Mouse (Mus musculus) intestine, embryonic 16.5 days (tissue): ENCODE measurements around the gene Hivep3. TPM values are rescaled to one million over a fixed set of nuclear protein-coding genes. Genes with fewer than 3 reads are reported as not detected.

ENCODE experiments used
- ATAC-seq: fragments of 200-750 bp; cut with Nextera tagmentation; 2 replicates; pipeline ENCODE4 v1.8.0; 2017; ENCODE audit warnings: moderate TSS enrichment, moderate library complexity
- H3K27ac ChIP-seq: fragments of 300-500 bp; sonication (generic); 2 replicates; pipeline ENCODE4 v1.5.1; 2014; ENCODE audit warnings: mild to moderate bottlenecking, low read length
- H3K27me3 ChIP-seq: fragments of 300-500 bp; sonication (generic); replicated peaks from 2 replicates; pipeline ENCODE4 v1.6.1; 2014; ENCODE audit warnings: low read length, control low read depth, mixed read lengths; ENCODE audit not compliant: control insufficient read depth, insufficient read depth
- H3K36me3 ChIP-seq: fragments of 300-500 bp; sonication (generic); 2 replicates; pipeline ENCODE4 v1.6.1; 2014; ENCODE audit warnings: low read length, control low read depth; ENCODE audit not compliant: control insufficient read depth, insufficient read depth
- H3K4me1 ChIP-seq: fragments of 300-500 bp; sonication (generic); 2 replicates; pipeline ENCODE4 v1.6.1; 2014; ENCODE audit warnings: low read length, control low read depth, mixed read lengths; ENCODE audit not compliant: control insufficient read depth, insufficient read depth
- H3K4me2 ChIP-seq: fragments of 300-500 bp; sonication (generic); 2 replicates; pipeline ENCODE4 v1.6.1; 2014; ENCODE audit warnings: low read depth, low read length, control low read depth
- H3K4me3 ChIP-seq: fragments of 300-500 bp; sonication (generic); 2 replicates; pipeline ENCODE4 v1.5.1; 2014; ENCODE audit warnings: mild to moderate bottlenecking, low read length
- H3K9ac ChIP-seq: fragments of 300-500 bp; sonication (generic); 2 replicates; pipeline ENCODE4 v1.6.1; 2014; ENCODE audit warnings: low read depth, low read length
- H3K9me3 ChIP-seq: fragments of 300-500 bp; sonication (generic); 2 replicates; pipeline ENCODE4 v1.6.1; 2016; ENCODE audit warnings: low read length, control low read depth; ENCODE audit not compliant: control insufficient read depth
- WGBS: fragments of 180-500 bp; shearing (Covaris S2); extraction: QIAGEN DNeasy Blood & Tissue Kit; methylation state at CpG from one replicate; pipeline ENCODE4 v1.1.7; 2014; 5-methylcytosine and 5-hydroxymethylcytosine counted together
- polyA plus RNA-seq: library from polyadenylated mRNA; unstranded; fragments of >200 nt; fragmentation: Nextera tagmentation; extraction: Ambion mirVana; gene quantifications from 2 replicates; pipeline ENCODE4 v1.2.1, GENCODE M21; 2015

Gene Hivep3
- polyA plus RNA-seq, 1 experiment from 2014 or later = 4.4 TPM

DNA sequence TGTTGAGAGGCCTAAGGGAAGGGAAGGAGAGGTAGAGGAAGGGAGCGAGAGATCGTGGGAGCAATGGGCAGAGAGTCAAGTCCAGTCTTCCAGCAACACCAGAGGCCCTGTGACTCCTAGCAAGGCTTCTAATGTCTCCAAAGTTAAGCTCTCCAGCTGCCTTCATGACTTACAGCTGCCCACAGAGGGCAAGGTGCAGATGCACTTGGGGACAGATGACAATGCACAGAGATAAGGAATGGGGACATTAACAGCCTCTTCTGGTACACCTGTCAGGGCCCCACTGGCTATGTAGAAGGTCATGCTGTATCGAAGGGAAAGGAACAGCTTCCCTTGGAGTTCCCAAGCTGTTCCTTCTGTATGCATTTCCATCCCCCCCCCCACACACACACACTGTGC lies 336.0 kb downstream of the Hivep3 start:
- ATAC-seq = peak; percentile 58
- no peak overlapping the region for H3K4me2 ChIP-seq
- 86% methylated on average over 3 of the region's 3 CpGs for WGBS

DNA sequence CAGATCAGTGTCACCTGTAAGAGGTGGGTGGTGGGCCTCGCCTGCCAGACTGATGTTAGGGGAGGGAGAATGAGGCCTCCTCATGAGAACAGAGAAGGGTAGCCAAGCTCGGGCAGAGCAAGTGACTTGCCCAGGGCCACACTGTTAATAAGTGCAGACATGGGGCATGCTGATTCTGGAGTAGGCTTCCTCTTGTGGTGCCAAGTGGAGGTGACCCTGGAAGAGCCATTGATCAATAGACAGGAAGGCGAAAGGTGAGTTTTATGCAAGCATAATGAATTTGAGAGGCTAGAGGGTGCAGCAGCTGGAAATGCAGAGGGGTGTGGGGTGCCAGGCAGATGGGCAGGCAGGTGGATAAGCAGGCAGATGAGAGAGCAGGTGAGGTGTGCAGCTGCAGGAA lies 337.8 kb downstream of the Hivep3 start:
- peak; percentile 10; the same call in 1 of the 2 replicates for ATAC-seq
- 63% methylated on average over 3 of the region's 3 CpGs for WGBS
- H3K27ac ChIP-seq = no peak overlapping the region
- peaks cover 15% of the 10 kb centered on the region for H3K4me1 ChIP-seq
- H3K9me3 ChIP-seq = no peaks in the 10 kb centered on the region
- no peak overlapping the region for H3K4me3 ChIP-seq
- no peaks in the 10 kb centered on the region for H3K36me3 ChIP-seq
- H3K27me3 ChIP-seq = no peaks in the 10 kb centered on the region
- no peak overlapping the region for H3K9ac ChIP-seq
- H3K4me2 ChIP-seq = no peak overlapping the region

More for the DNA sequence above, 336.0 kb downstream of the Hivep3 start:
- Histone ChIP-seq H3K27me3 (no peaks in the 10 kb centered on the region), H3K27ac (no peak overlapping the region), H3K4me1 (peaks cover 15% of the 10 kb centered on the region), H3K9ac (no peak overlapping the region), H3K36me3 (no peaks in the 10 kb centered on the region), H3K4me3 (no peak overlapping the region), H3K9me3 (no peaks in the 10 kb centered on the region)

- peak; percentile 63 for ATAC-seq
- peaks cover 15% of the 10 kb centered on the region for H3K4me1 ChIP-seq
- WGBS = 42% methylated on average over 15 of the region's 15 CpGs
- H3K9ac ChIP-seq = no peak overlapping the region
- no peak overlapping the region for H3K27ac ChIP-seq
- no peak overlapping the region for H3K4me3 ChIP-seq
- no peaks in the 10 kb centered on the region for H3K36me3 ChIP-seq
- H3K27me3 ChIP-seq = no peaks in the 10 kb centered on the region
- no peak overlapping the region for H3K4me2 ChIP-seq
- H3K9me3 ChIP-seq = no peaks in the 10 kb centered on the region
Observed at GRCm38 (mm10) chr4:120071842-120072507, 338.4 kb downstream of the Hivep3 start.

DNA sequence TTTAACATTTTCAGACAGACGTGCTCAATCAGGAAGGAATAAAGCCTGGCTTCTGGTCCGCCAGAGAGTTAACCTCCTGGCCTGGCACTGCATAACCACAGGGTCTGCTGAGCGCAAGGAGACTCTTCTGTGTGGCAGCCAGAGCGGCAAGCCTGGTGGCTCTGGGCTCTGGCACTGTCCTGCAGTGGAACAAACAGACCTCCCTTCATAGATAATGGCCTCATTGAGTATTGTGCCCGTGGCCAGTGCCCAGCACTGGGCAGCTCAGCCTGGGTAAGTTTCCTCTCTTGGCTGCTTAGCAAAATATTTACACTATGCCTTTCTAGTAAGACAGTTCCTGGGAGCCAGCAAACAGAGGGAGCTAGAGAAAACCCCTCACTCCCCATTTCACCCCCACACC lies 340.5 kb downstream of the Hivep3 start:
- no peak for ATAC-seq
- Histone ChIP-seq H3K4me2 (no peak overlapping the region), H3K27me3 (no peaks in the 10 kb centered on the region), H3K4me1 (peaks cover 15% of the 10 kb centered on the region), H3K36me3 (no peaks in the 10 kb centered on the region), H3K9ac (no peak overlapping the region), H3K9me3 (no peaks in the 10 kb centered on the region), H3K4me3 (no peak overlapping the region), H3K27ac (no peak overlapping the region)
- WGBS = 56% methylated on average over 5 of the region's 5 CpGs

- Histone ChIP-seq H3K9me3 (no peaks in the 10 kb centered on the region), H3K4me3 (no peak overlapping the region), H3K27ac (no peak overlapping the region), H3K4me1 (peaks cover 4% of the 10 kb centered on the region; the same call in 1 of the 2 replicates), H3K36me3 (no peaks in the 10 kb centered on the region), H3K27me3 (no peaks in the 10 kb centered on the region), H3K4me2 (no peak overlapping the region), H3K9ac (no peak overlapping the region)
- no peak for ATAC-seq
- whole genome bisulfite sequencing = 89% methylated on average over 8 of the region's 8 CpGs
Observed at GRCm38 (mm10) chr4:120077322-120077721, 343.7 kb downstream of the Hivep3 start.

- ATAC-seq = no peak
- no peak overlapping the region for H3K27ac ChIP-seq
- WGBS = 84% methylated on average over 5 of the region's 5 CpGs
Observed at GRCm38 (mm10) chr4:120082527-120082926, 348.9 kb downstream of the Hivep3 start.

DNA sequence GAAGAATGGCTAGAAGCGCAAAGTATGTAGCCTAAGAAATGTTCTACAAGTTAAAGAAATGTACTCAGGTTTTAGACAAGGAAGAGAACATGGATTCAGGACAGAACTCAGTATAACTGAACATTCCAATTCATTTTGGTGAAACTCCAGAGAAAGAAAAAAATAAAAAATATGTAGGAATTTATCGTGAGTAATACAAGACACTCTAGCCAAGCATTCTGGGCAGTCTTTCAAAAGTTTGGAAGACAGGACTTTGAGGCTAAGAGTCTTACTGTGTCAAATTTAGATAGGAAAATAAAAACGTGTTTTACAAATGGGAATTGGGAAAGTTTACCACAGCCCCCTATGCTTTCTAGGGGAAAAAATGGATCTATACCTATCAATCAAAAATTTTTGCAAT lies 350.1 kb downstream of the Hivep3 start:
- H3K27ac ChIP-seq = no peak overlapping the region
- 72% methylated on average over 3 of the region's 3 CpGs for WGBS
- no peak overlapping the region for H3K9ac ChIP-seq
- no peaks in the 10 kb centered on the region for H3K27me3 ChIP-seq
- no peaks in the 10 kb centered on the region for H3K36me3 ChIP-seq
- no peak overlapping the region for H3K4me2 ChIP-seq
- H3K4me1 ChIP-seq = no peaks in the 10 kb centered on the region
- H3K4me3 ChIP-seq = no peak overlapping the region
- H3K9me3 ChIP-seq = no peaks in the 10 kb centered on the region
- ATAC-seq = no peak

More at GRCm38 (mm10) chr4:120082527-120082926, 348.9 kb downstream of the Hivep3 start:
- H3K27me3 ChIP-seq = no peaks in the 10 kb centered on the region
- no peak overlapping the region for H3K4me3 ChIP-seq
- no peaks in the 10 kb centered on the region for H3K4me1 ChIP-seq
- H3K36me3 ChIP-seq = no peaks in the 10 kb centered on the region
- no peak overlapping the region for H3K4me2 ChIP-seq
- no peak overlapping the region for H3K9ac ChIP-seq
- H3K9me3 ChIP-seq = no peaks in the 10 kb centered on the region

GRCm38 (mm10) chr4:120089536-120089935 lies 356.0 kb downstream of the Hivep3 start:
- WGBS = 87% methylated on average over 8 of the region's 8 CpGs
- H3K4me1 ChIP-seq = no peaks in the 10 kb centered on the region
- no peak overlapping the region for H3K4me2 ChIP-seq
- no peaks in the 10 kb centered on the region for H3K27me3 ChIP-seq
- no peak overlapping the region for H3K4me3 ChIP-seq
- no peaks in the 10 kb centered on the region for H3K36me3 ChIP-seq
- H3K27ac ChIP-seq = no peak overlapping the region
- no peaks in the 10 kb centered on the region for H3K9me3 ChIP-seq
- no peak overlapping the region for H3K9ac ChIP-seq
- ATAC-seq = no peak

DNA sequence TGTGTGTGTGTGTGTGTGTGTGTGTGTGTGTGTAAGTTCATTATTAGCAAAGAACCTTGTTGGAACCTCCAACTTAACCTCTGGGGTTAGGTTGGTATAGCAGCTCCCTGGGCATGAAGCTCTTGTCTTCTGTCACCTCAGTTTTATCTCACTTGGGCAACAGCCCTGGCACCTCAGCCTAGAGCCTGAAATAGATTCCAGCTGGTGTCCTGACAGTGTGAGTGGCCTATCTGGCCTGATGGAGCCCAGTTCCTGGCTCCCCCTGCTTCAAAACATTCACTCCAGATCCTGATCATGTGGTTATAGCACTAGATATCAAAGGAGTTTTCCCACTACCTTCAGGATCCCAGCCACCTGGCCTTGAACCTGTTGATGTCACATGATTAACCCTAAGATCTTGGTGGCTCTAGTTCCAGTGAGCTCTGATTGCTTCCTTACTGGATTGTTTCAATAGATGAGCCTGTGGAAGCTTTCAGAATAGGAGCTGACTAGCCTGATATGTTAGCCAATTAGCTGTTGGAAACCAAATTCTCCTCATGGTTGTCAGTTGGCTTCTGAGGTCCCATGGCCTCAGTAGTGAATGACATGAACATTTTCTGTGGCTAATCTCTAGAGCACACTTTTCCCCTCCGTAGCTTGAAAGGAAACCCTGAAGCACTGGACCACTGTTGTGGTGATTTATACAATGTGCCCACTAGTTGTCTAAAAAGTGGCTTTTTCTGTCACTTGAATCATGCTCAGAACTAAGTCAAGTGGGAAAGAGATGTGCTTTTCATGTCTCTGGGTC lies 358.6 kb downstream of the Hivep3 start:
- no peaks in the 10 kb centered on the region for H3K4me1 ChIP-seq
- no peak overlapping the region for H3K4me2 ChIP-seq
- H3K9me3 ChIP-seq = no peaks in the 10 kb centered on the region
- ATAC-seq = no peak
- H3K4me3 ChIP-seq = no peak overlapping the region
- no peaks in the 10 kb centered on the region for H3K27me3 ChIP-seq
- no peaks in the 10 kb centered on the region for H3K36me3 ChIP-seq
- WGBS = 80% methylated on average over 1 of the region's 1 CpGs
- no peak overlapping the region for H3K9ac ChIP-seq
- H3K27ac ChIP-seq = no peak overlapping the region
